Mouse (Mus musculus) brain, embryonic 14.5 days (tissue): ENCODE measurements around the gene Trpv3.

Experiments
- CTCF ChIP-seq: fragments of 200-500 bp; IDR thresholded peaks from 2 replicates; pipeline ENCODE4 v1.5.1; 2012; ENCODE audit warnings: inconsistent platforms, mild to moderate bottlenecking, moderate library complexity, borderline replicate concordance; ENCODE audit not compliant: insufficient read depth, insufficient read length; ENCODE audit errors: extremely low read depth
- POLR2A ChIP-seq: fragments of 200-500 bp; IDR thresholded peaks from 2 replicates; pipeline ENCODE4 v1.6.1; 2012; ENCODE audit warnings: mild to moderate bottlenecking, inconsistent platforms, borderline replicate concordance; ENCODE audit not compliant: poor library complexity, insufficient read depth, insufficient read length, severe bottlenecking; ENCODE audit errors: extremely low read depth

GRCm38 (mm10) chr11:73267267-73267666 lies at the start of gene Trpv3:
- TF ChIP-seq CTCF: no peak
- TF ChIP-seq POLR2A: no peak
